Comparison of ENCODE assay signal across 8 mouse cellular contexts in genomic region chr11:4931009-4931601, GRCm38 (mm10). TPM values are rescaled to one million over a fixed set of nuclear protein-coding genes. Genes with fewer than 3 reads are reported as not detected.
DNase-seq lines count a peak whose midpoint lies in the region; ATAC-seq and TF ChIP-seq lines count a peak whose summit lies in the region.

No protein-coding gene starts in this region.

- H3K27ac ChIP-seq in heart, adult 2 months = no peak overlapping the region
- H3K27ac ChIP-seq in heart, embryonic 11.5 days (ENCODE audit: low read depth, low read length) = peak overlapping the region; percentile 83

- H3K4me2 ChIP-seq in heart, embryonic 11.5 days = 0 out of 2 replicates have a peak overlapping the region, but pooled peaks have one; percentile 2

- ATAC-seq in heart, embryonic 11.5 days (replicated peaks; ENCODE audit: insufficient number of reproducible peaks, low FRiP score, low TSS enrichment) = peak; percentile 39; the same call in 1 of the 2 replicates

- intact Hi-C loops in heart, adult 2 months (cut with DNase I) = no loop called here

- no peaks in the 10 kb centered on the region for H3K4me1 ChIP-seq in heart, adult 2 months (ENCODE audit: control insufficient read depth, insufficient read depth, low read length)
- peaks cover 26% of the 10 kb centered on the region for H3K4me1 ChIP-seq in heart, embryonic 11.5 days (ENCODE audit: control insufficient read depth, insufficient read depth, low read length)

- no peak overlapping the region for H3K4me3 ChIP-seq in heart, adult 2 months
- H3K4me3 ChIP-seq in heart, embryonic 11.5 days (ENCODE audit: low read depth, low read length) = no peak overlapping the region

- peak; percentile 33 to 38 for DNase-seq in heart, adult 2 months
- DNase-seq in heart, adult 9 months (ENCODE audit: low spot score in 2 of 2) = no peak
- peak; percentile 42 for DNase-seq in NIH3T3 (ENCODE audit: low read depth)
- DNase-seq in kidney, postnatal 14 days = peak; percentile 85
- no peak for DNase-seq in ovary, postnatal 14 days (ENCODE audit: low spot score)
- DNase-seq in thymus, postnatal 4 days = no peak
- DNase-seq in B cell, adult 2 months = no peak

- no peaks in the 10 kb centered on the region for H3K9me3 ChIP-seq in heart, embryonic 11.5 days (replicated peaks; ENCODE audit: control insufficient read depth, low read length)

- 52% methylated on average over 1 of the region's 1 CpGs for WGBS in heart, adult 2 months
- WGBS in heart, embryonic 11.5 days (ENCODE audit: insufficient replicate concordance) = 24% methylated on average over 1 of the region's 1 CpGs

- H3K9ac ChIP-seq in heart, adult 2 months (ENCODE audit: low read depth, low read length) = no peak overlapping the region
- peak overlapping the region; percentile 47; the same call in 1 of the 2 replicates for H3K9ac ChIP-seq in heart, embryonic 11.5 days (ENCODE audit: low read depth, low read length)

- H3K36me3 ChIP-seq in heart, adult 2 months (ENCODE audit: control insufficient read depth, insufficient read depth, low read length) = no peaks in the 10 kb centered on the region
- H3K36me3 ChIP-seq in heart, embryonic 11.5 days (ENCODE audit: control insufficient read depth, insufficient read depth, low read length) = peaks cover 11% of the 10 kb centered on the region

- TF ChIP-seq CTCF in heart, adult 2 months (IDR thresholded peaks at IDR 0.05) = no peak

- no peaks in the 10 kb centered on the region for H3K79me2 ChIP-seq in heart, adult 2 months (replicated peaks; ENCODE audit: control insufficient read depth, insufficient read depth, low read length)

- TF ChIP-seq POLR2A in heart, adult 2 months (IDR thresholded peaks at IDR 0.05; ENCODE audit: insufficient read depth, low read depth, low read length) = no peak

- TF ChIP-seq EP300 in heart, adult 2 months (IDR thresholded peaks at IDR 0.05; ENCODE audit: insufficient read depth, low read depth, low read length) = no peak

- H3K27me3 ChIP-seq in heart, adult 2 months (ENCODE audit: control insufficient read depth, insufficient read depth, low read length) = no peaks in the 10 kb centered on the region
- H3K27me3 ChIP-seq in heart, embryonic 11.5 days (ENCODE audit: control insufficient read depth, insufficient read depth, low read length) = no peaks in the 10 kb centered on the region

RNA-seq across cellular contexts. Expression of gene Nefh, which starts 16.8 kb away (rescaled TPM):
- under 1 TPM in 1 of 2 experiments, not detected in 1; 0.05 TPM for total RNA-seq in heart, adult 2 months (2021)
- 0.06 and 0.08 TPM in 2 replicates for polyA plus RNA-seq in heart, adult 2 months (2012; rRNA removed)
- 0.43 and 0.97 TPM in 2 replicates for polyA plus RNA-seq in heart, embryonic 11.5 days (2014; fragmentation: Nextera tagmentation; extraction: Ambion mirVana)

RNA-seq across cellular contexts. Expression of gene Thoc5, which starts 36.0 kb away (rescaled TPM):
- 10 to 100 TPM; 16.2 to 16.5 TPM for total RNA-seq in heart, adult 2 months (2021)
- polyA plus RNA-seq in heart, adult 2 months (2012; rRNA removed) = 12.8 and 15.8 TPM in 2 replicates
- polyA plus RNA-seq in heart, embryonic 11.5 days (2014; fragmentation: Nextera tagmentation; extraction: Ambion mirVana) = 28.1 and 30.2 TPM in 2 replicates

RNA-seq across cellular contexts. Expression of gene Ap1b1, which starts 55.5 kb away (rescaled TPM):
- total RNA-seq in heart, adult 2 months (2021) = 10 to 100 TPM; 48.1 to 48.6 TPM
- polyA plus RNA-seq in heart, adult 2 months (2012; rRNA removed) = 64.2 and 77.2 TPM in 2 replicates
- 47.6 and 57.9 TPM in 2 replicates for polyA plus RNA-seq in heart, embryonic 11.5 days (2014; fragmentation: Nextera tagmentation; extraction: Ambion mirVana)

RNA-seq across cellular contexts. Expression of gene Nipsnap1, which starts 57.4 kb away (rescaled TPM):
- under 1 TPM; 0.50 to 0.75 TPM for total RNA-seq in heart, adult 2 months (2021)
- 1.6 and 3.6 TPM in 2 replicates for polyA plus RNA-seq in heart, adult 2 months (2012; rRNA removed)
- polyA plus RNA-seq in heart, embryonic 11.5 days (2014; fragmentation: Nextera tagmentation; extraction: Ambion mirVana) = 34.7 and 36.5 TPM in 2 replicates

Comparison
In these comparisons a context has a peak if more than half of its experiments do, and no peak if none do; other contexts are left out.
1. DNase-seq: peak in heart, adult 2 months (2 of 2), NIH3T3 (single experiment) and kidney, postnatal 14 days (single experiment); none in heart, adult 9 months (0 of 2), ovary, postnatal 14 days (single experiment), thymus, postnatal 4 days (single experiment) and B cell, adult 2 months (0 of 2).